Mouse (Mus musculus): Measurements from ENCODE around the gene Dars2.

DNA sequence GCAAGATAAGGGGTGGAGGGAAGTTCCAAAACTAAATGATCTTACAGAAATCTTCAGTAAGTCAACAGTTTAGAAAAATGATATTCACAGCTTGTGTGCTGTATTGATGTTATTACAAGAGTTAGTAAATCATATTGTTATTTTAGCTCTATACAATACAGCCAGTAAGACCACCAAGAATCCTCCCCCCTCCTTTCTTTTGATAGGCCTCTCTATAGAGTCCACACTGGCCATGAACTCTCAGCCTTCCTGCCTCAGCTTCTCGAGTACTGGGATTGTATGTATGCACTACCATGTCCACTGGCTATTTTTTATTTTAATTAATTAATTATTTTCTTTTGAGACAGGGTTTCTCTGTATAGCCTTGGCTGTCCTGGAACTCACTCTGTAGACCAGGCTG, 7.1 kb downstream of the Dars2 start:
- no peak for TF ChIP-seq EP300 (IDR thresholded peaks at IDR 0.05; ENCODE audit: insufficient read depth, low read depth, low read length)
- no peak for TF ChIP-seq CTCF (IDR thresholded peaks at IDR 0.05; ENCODE audit: low read depth, low read length)
